10 mouse cellular contexts compared by ENCODE assay signal in genomic region chr2:154749046-154750036, GRCm38 (mm10). TPM values are rescaled to one million over a fixed set of nuclear protein-coding genes. Genes with fewer than 3 reads are reported as not detected.
DNase-seq lines count a peak whose midpoint lies in the region; ATAC-seq lines count a peak whose summit lies in the region.
"Had no signal": no experiment of that assay in that cellular context is flagged by ENCODE, and none has a peak within 500 bp of the region (broad histone marks: within the 10 kb centered on the region; RNA-seq: fewer than 3 reads in every experiment).

No protein-coding gene starts in this region.

- H3K27me3 ChIP-seq in embryonic facial prominence, embryonic 14.5 days (replicated peaks; ENCODE audit: control insufficient read depth, insufficient read depth, low read length), result no peaks in the 10 kb centered on the region
- no peaks in the 10 kb centered on the region for H3K27me3 ChIP-seq in liver, embryonic 11.5 days (replicated peaks; ENCODE audit: control insufficient read depth, insufficient read depth, low read length)
- H3K27me3 ChIP-seq: heart, embryonic 15.5 days had no signal

- intact Hi-C loops in left cerebral cortex, postnatal 10 days (cut with DNase I), result no loop called here
- intact Hi-C loops in left cerebral cortex, postnatal 36 days (cut with DNase I), result no loop called here

- H3K4me3 ChIP-seq in embryonic facial prominence, embryonic 14.5 days (ENCODE audit: low read depth, low read length), result no peak overlapping the region
- no peak overlapping the region for H3K4me3 ChIP-seq in liver, embryonic 11.5 days (ENCODE audit: low read depth, low read length)
- H3K4me3 ChIP-seq: heart, embryonic 15.5 days; myocyte had no signal

- peak; percentile 83 for ATAC-seq in embryonic facial prominence, embryonic 14.5 days (ENCODE audit: low read depth)
- no peak for ATAC-seq in activated CD4-positive, CD25-positive, alpha-beta regulatory T cell, adult 4 months
- no peak for ATAC-seq in liver, embryonic 11.5 days (replicated peaks; ENCODE audit: low FRiP score)

- H3K4me2 ChIP-seq in embryonic facial prominence, embryonic 14.5 days (ENCODE audit: low read depth, low read length), result peak overlapping the region; percentile 20
- no peak overlapping the region for H3K4me2 ChIP-seq in liver, embryonic 11.5 days
- H3K4me2 ChIP-seq: heart, embryonic 15.5 days had no signal

- H3K36me3 ChIP-seq in embryonic facial prominence, embryonic 14.5 days (ENCODE audit: control insufficient read depth, insufficient read depth, low read length), result no peaks in the 10 kb centered on the region
- H3K36me3 ChIP-seq in liver, embryonic 11.5 days (ENCODE audit: control insufficient read depth, insufficient read depth, low read length), result no peaks in the 10 kb centered on the region
- H3K36me3 ChIP-seq: heart, embryonic 15.5 days had no signal

- peaks cover 14% of the 10 kb centered on the region for H3K4me1 ChIP-seq in embryonic facial prominence, embryonic 14.5 days (ENCODE audit: control insufficient read depth, insufficient read depth, low read length)
- no peaks in the 10 kb centered on the region for H3K4me1 ChIP-seq in liver, embryonic 11.5 days (replicated peaks; ENCODE audit: control insufficient read depth, insufficient read depth, low read length)

- peak; percentile 31 to 63 for DNase-seq in left cerebral cortex, postnatal 10 days (ENCODE audit: extremely low spot score in 1 of 2, low spot score in 2 of 2)
- no peak for DNase-seq in left cerebral cortex, postnatal 36 days (ENCODE audit: low spot score in 2 of 2)
- DNase-seq in adrenal gland, postnatal 14 days, result peak; percentile 56
- DNase-seq in embryonic facial prominence, embryonic 14.5 days (ENCODE audit: low spot score), result peak; percentile 92
- DNase-seq in lung, postnatal 4 days, result peak; percentile 32 to 59
- no peak for DNase-seq in urinary bladder, postnatal 10 days (ENCODE audit: low spot score)
- no peak for DNase-seq in liver, embryonic 11.5 days (ENCODE audit: low spot score)

- no peak overlapping the region for H3K9ac ChIP-seq in embryonic facial prominence, embryonic 14.5 days (ENCODE audit: low read depth, low read length)
- H3K9ac ChIP-seq in liver, embryonic 11.5 days (ENCODE audit: low read depth, low read length), result no peak overlapping the region
- H3K9ac ChIP-seq: heart, embryonic 15.5 days had no signal

- no peaks in the 10 kb centered on the region for H3K9me3 ChIP-seq in embryonic facial prominence, embryonic 14.5 days (ENCODE audit: control insufficient read depth, low read length)
- no peaks in the 10 kb centered on the region for H3K9me3 ChIP-seq in liver, embryonic 11.5 days (ENCODE audit: control insufficient read depth, low read length)
- H3K9me3 ChIP-seq: heart, embryonic 15.5 days had no signal

- H3K27ac ChIP-seq in embryonic facial prominence, embryonic 14.5 days (replicated peaks; ENCODE audit: low read depth, low read length), result peak overlapping the region; percentile 41
- no peak overlapping the region for H3K27ac ChIP-seq in liver, embryonic 11.5 days (ENCODE audit: low read depth, low read length)
- H3K27ac ChIP-seq: heart, embryonic 15.5 days had no signal

- 38% methylated on average over 23 of the region's 23 CpGs for WGBS in embryonic facial prominence, embryonic 14.5 days
- 69% methylated on average over 23 of the region's 23 CpGs for WGBS in liver, embryonic 11.5 days

RNA-seq across cellular contexts. Expression of gene Gm14214, which starts 20.5 kb away (rescaled TPM):
- not detected for total RNA-seq in left cerebral cortex, postnatal 10 days (2021)
- total RNA-seq in left cerebral cortex, postnatal 36 days (2021), result not detected
- not detected in 2 replicates for total RNA-seq in adrenal gland, postnatal 14 days (2021)
- polyA plus RNA-seq in embryonic facial prominence, embryonic 14.5 days (2014; fragmentation: Nextera tagmentation; extraction: Ambion mirVana), result not detected in 2 replicates
- polyA plus RNA-seq in activated CD4-positive, CD25-positive, alpha-beta regulatory T cell, adult 4 months (2017; shearing (Covaris generic)), result 1 to 10 TPM in 1 of 2 experiments, not detected in 1; 1.4 TPM
- not detected in 2 replicates for polyA plus RNA-seq in liver, embryonic 11.5 days (2014; fragmentation: Nextera tagmentation; extraction: Ambion mirVana)
- polyA plus RNA-seq: heart, embryonic 15.5 days; myocyte had no signal

RNA-seq across cellular contexts. Expression of gene Raly, which starts 41.6 kb away (rescaled TPM):
- total RNA-seq in left cerebral cortex, postnatal 10 days (2021), result 100 to 1,000 TPM in 1 of 2 experiments, 10 to 100 TPM in 1; 93.6 to 104 TPM
- total RNA-seq in left cerebral cortex, postnatal 36 days (2021), result 100 to 1,000 TPM in 1 of 2 experiments, 10 to 100 TPM in 1; 99.7 to 112 TPM
- total RNA-seq in adrenal gland, postnatal 14 days (2021), result 189 and 194 TPM in 2 replicates
- 54.5 and 72.8 TPM in 2 replicates for polyA plus RNA-seq in embryonic facial prominence, embryonic 14.5 days (2014; fragmentation: Nextera tagmentation; extraction: Ambion mirVana)
- polyA plus RNA-seq in activated CD4-positive, CD25-positive, alpha-beta regulatory T cell, adult 4 months (2017; shearing (Covaris generic)), result 10 to 100 TPM; 10.4 to 19.3 TPM
- polyA plus RNA-seq in liver, embryonic 11.5 days (2014; fragmentation: Nextera tagmentation; extraction: Ambion mirVana), result 59.5 and 66.2 TPM in 2 replicates

RNA-seq across cellular contexts. Expression of gene a, which starts 41.9 kb away (rescaled TPM):
- under 1 TPM in 1 of 2 experiments, not detected in 1; 0.77 TPM for total RNA-seq in left cerebral cortex, postnatal 10 days (2021)
- not detected for total RNA-seq in left cerebral cortex, postnatal 36 days (2021)
- total RNA-seq in adrenal gland, postnatal 14 days (2021), result not detected in 2 replicates
- 5.3 and 6.0 TPM in 2 replicates for polyA plus RNA-seq in embryonic facial prominence, embryonic 14.5 days (2014; fragmentation: Nextera tagmentation; extraction: Ambion mirVana)
- polyA plus RNA-seq in activated CD4-positive, CD25-positive, alpha-beta regulatory T cell, adult 4 months (2017; shearing (Covaris generic)), result not detected
- polyA plus RNA-seq in liver, embryonic 11.5 days (2014; fragmentation: Nextera tagmentation; extraction: Ambion mirVana), result 0.62 TPM in 1 of 2 replicates, not detected in the other
- polyA plus RNA-seq: myocyte had no signal

Comparison
In these comparisons a context has a peak if more than half of its experiments do, and no peak if none do; other contexts are left out.
1. DNase-seq: peak in left cerebral cortex, postnatal 10 days (2 of 2), adrenal gland, postnatal 14 days (single experiment), embryonic facial prominence, embryonic 14.5 days (single experiment) and lung, postnatal 4 days (2 of 2); none in left cerebral cortex, postnatal 36 days (0 of 2), urinary bladder, postnatal 10 days (single experiment) and liver, embryonic 11.5 days (single experiment).